Mouse (Mus musculus) cerebellum, adult 8-10 months (tissue): ENCODE data around the gene Hoxd4.

Experiments used
- DNase-seq: peaks from one replicate; pipeline ENCODE4 v3.0.0; 2022

Hoxd4 gene

GRCm38 (mm10) chr2:74709465-74710419 is 2.0 kb upstream of the Hoxd4 start:
- no peak for DNase-seq

GRCm38 (mm10) chr2:74710929-74711543 is 693 bp upstream of the Hoxd4 start:
- DNase-seq = no peak

GRCm38 (mm10) chr2:74713239-74714150 is 1.8 kb downstream of the Hoxd4 start:
- DNase-seq = no peak

- no peak for DNase-seq
These were observed 2.5 kb downstream of the Hoxd4 start for GRCm38 (mm10) chr2:74714156-74714789.

- DNase-seq = no peak
These were observed 3.2 kb downstream of the Hoxd4 start for GRCm38 (mm10) chr2:74714881-74715280.

GRCm38 (mm10) chr2:74715504-74716241 is 3.9 kb downstream of the Hoxd4 start:
- peak; percentile 37 for DNase-seq

- no peak for DNase-seq
These were observed 8.7 kb downstream of the Hoxd4 start for GRCm38 (mm10) chr2:74720384-74720783.

- DNase-seq = no peak
These were observed 9.3 kb downstream of the Hoxd4 start for GRCm38 (mm10) chr2:74720955-74721491.

- DNase-seq = no peak
These were observed 10.2 kb downstream of the Hoxd4 start for GRCm38 (mm10) chr2:74721882-74722281.

GRCm38 (mm10) chr2:74722949-74723348 is 11.2 kb downstream of the Hoxd4 start:
- no peak for DNase-seq

GRCm38 (mm10) chr2:74724244-74725015 is 12.7 kb downstream of the Hoxd4 start:
- DNase-seq = no peak

GRCm38 (mm10) chr2:74725171-74725570 is 13.4 kb downstream of the Hoxd4 start:
- DNase-seq = no peak

GRCm38 (mm10) chr2:74726551-74726950 is 14.8 kb downstream of the Hoxd4 start, which contains the start of gene Gm28230:
Gm28230 (plus strand) TSS chr2:74726728.
- DNase-seq = no peak

- DNase-seq = no peak
These were observed 15.4 kb downstream of the Hoxd4 start for GRCm38 (mm10) chr2:74726973-74727639.

GRCm38 (mm10) chr2:74727640-74728302 is 16.0 kb downstream of the Hoxd4 start:
- DNase-seq = no peak

- no peak for DNase-seq
These were observed 16.6 kb downstream of the Hoxd4 start for GRCm38 (mm10) chr2:74728303-74728680.

- DNase-seq = no peak
These were observed 18.6 kb downstream of the Hoxd4 start for GRCm38 (mm10) chr2:74730331-74730730.

- no peak for DNase-seq
These were observed 19.3 kb downstream of the Hoxd4 start for GRCm38 (mm10) chr2:74731055-74731454.

- DNase-seq = no peak
These were observed 20.2 kb downstream of the Hoxd4 start for GRCm38 (mm10) chr2:74731799-74732512.
